Mouse (Mus musculus): ENCODE data around the gene Olfr1360. TPM values are rescaled to one million over a fixed set of nuclear protein-coding genes. Genes with fewer than 3 reads are reported as not detected.

Gene Olfr1360
- total RNA-seq, 2 experiments from 2014 or later = not detected

DNA sequence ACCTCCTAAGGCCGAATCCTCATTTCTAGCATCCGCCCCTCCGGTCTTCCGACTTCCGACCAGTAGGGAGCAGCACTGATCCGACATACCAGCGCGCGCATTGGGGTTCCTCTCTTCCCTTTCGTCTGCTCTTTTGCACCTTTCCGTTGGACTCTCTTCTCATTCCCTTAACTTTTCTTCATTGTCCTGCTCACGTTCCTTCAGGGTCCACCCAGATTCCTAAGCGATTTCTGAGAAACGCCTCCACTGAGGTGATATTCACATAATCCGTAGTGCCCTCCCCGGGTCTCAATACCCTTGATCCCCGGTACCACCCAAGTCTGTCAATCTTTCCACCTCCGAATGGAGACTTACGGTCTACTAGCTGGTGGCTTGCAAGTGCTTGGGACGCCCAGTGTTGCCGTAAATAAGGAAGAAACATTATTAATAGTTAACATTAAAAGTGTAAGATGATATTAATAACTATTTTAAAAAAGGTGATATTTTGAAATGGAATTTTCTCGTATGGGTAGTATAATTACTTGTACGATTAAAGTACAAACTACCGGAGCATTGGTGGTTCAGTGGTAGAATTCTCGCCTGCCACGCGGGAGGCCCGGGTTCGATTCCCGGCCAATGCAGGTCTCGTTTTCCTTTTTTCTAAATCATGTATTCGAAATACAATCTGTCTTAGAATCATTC lies 33.0 kb upstream of the Olfr1360 start:
- DNase-seq (ENCODE audit: low spot score in 2 of 2) = peak; percentile 91 to 93
- intact Hi-C loops (cut with DNase I) = loop anchor here (2.0 to 10.0 kb wide), 7 partner anchors 25 to 1737 kb away; partner anchors contain the start of gene Hist1h4j

GRCm38 (mm10) chr13:21706669-21707068 lies 29.5 kb upstream of the Olfr1360 start:
- no peak for DNase-seq (ENCODE audit: low spot score in 2 of 2)
- intact Hi-C loops (cut with DNase I) = no loop called here

DNA sequence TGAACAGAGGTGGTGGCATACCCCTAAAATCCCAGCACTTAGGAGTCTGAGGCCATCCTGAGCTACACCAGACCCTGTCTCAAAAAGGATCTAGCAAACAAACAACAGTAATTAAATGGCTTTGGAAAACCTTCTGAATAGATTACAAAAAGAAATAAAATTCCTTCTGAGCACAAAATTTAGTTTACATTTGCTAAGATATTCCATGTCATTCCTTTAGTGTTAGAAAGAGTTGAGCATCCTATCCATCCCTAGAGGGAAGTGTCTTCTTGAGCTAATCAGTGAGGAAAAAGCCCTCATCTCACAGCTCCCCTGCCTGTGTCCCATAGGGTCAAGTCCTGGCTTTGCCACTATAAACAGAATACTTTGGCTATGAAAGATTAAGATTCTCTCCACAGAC lies 20.6 kb upstream of the Olfr1360 start, which contains the start of gene Olfr1359:
Gene Olfr1359, plus strand, starts transcription at position 301 of the 400 bp plus-strand sequence.
- intact Hi-C loops (cut with DNase I) = no loop called here
- DNase-seq (ENCODE audit: low spot score in 2 of 2) = no peak

GRCm38 (mm10) chr13:21663286-21663685 lies 13.9 kb downstream of the Olfr1360 start, which contains the start of gene Olfr1361:
Gene Olfr1361, minus strand, starts transcription at chr13:21663386.
- DNase-seq (ENCODE audit: low spot score in 2 of 2) = no peak
- intact Hi-C loops (cut with DNase I) = no loop called here

- no peak for DNase-seq (ENCODE audit: low spot score in 2 of 2)
- intact Hi-C loops (cut with DNase I) = no loop called here
Observed at GRCm38 (mm10) chr13:21642418-21642817, 34.8 kb downstream of the Olfr1360 start, which contains the start of gene Olfr11. Gene Olfr11, minus strand, starts transcription at chr13:21642518.

Small RNA genes lying within 50 kb of the gene (microRNA-seq; reads per million reads assigned to microRNA genes)
- gene Gm44357 = 0 reads per million in 2 experiments
- gene Gm44367 = 0 reads per million in 2 experiments

Other genes with a start within 250 kb of the Olfr1360 start
- gene Pgbd1, start 236.3 kb downstream of the Olfr1360 start, total RNA-seq (2021) = 1 to 10 TPM; 1.5 to 1.7 TPM
- 10 to 100 TPM; 48.3 to 51.3 TPM for gene Zscan26, start 223.7 kb downstream of the Olfr1360 start, total RNA-seq (2021)
- 1 to 10 TPM in 1 of 2 experiments, under 1 TPM in 1; 0.96 to 1.1 TPM for gene Nkapl, start 208.9 kb downstream of the Olfr1360 start, total RNA-seq (2021)
- gene Zkscan4, start 198.5 kb downstream of the Olfr1360 start, total RNA-seq (2021) = 1 to 10 TPM; 5.6 to 6.7 TPM
- not detected for gene Gm10065, start 198.0 kb downstream of the Olfr1360 start, total RNA-seq (2021)
- 10 to 100 TPM; 21.6 to 23.1 TPM for gene AK157302, start 182.2 kb downstream of the Olfr1360 start, total RNA-seq (2021)
- gene Gm11273, start 176.0 kb downstream of the Olfr1360 start, total RNA-seq (2021) = 10 to 100 TPM; 50.0 to 59.4 TPM
- gene Zkscan8, start 146.3 kb downstream of the Olfr1360 start, total RNA-seq (2021) = 10 to 100 TPM; 17.2 to 19.5 TPM
- gene Olfr1366, start 134.6 kb downstream of the Olfr1360 start, total RNA-seq (2021) = not detected
- gene Olfr1535, start 117.5 kb downstream of the Olfr1360 start, total RNA-seq (2021) = not detected
- gene Olfr1364, start 95.6 kb downstream of the Olfr1360 start, total RNA-seq (2021) = not detected
- not detected for gene Olfr1362, start 63.4 kb downstream of the Olfr1360 start, total RNA-seq (2021)
- gene Olfr11, start 34.9 kb downstream of the Olfr1360 start, total RNA-seq (2021) = not detected
- not detected for gene Olfr1361, start 14.0 kb downstream of the Olfr1360 start, total RNA-seq (2021)
- not detected for gene Olfr1359, start 20.7 kb upstream of the Olfr1360 start, total RNA-seq (2021)
- 10 to 100 TPM; 31.3 to 46.4 TPM for gene Hist1h2bl, start 38.7 kb upstream of the Olfr1360 start, total RNA-seq (2021)
- gene Hist1h2ai, start 39.0 kb upstream of the Olfr1360 start, total RNA-seq (2021) = 10 to 100 TPM; 19.5 to 32.4 TPM
- 10 to 100 TPM; 58.0 to 64.8 TPM for gene Hist1h3h, start 40.3 kb upstream of the Olfr1360 start, total RNA-seq (2021)
- gene Hist1h2bm, start 44.6 kb upstream of the Olfr1360 start, total RNA-seq (2021) = 1 to 10 TPM; 3.8 to 4.5 TPM
- gene Hist1h4j, start 57.7 kb upstream of the Olfr1360 start, total RNA-seq (2021) = 10 to 100 TPM; 18.4 to 22.2 TPM
- gene Hist1h4k, start 73.1 kb upstream of the Olfr1360 start, total RNA-seq (2021) = 100 to 1,000 TPM; 333 to 391 TPM
- 10 to 100 TPM; 13.8 TPM for gene Hist1h2ak, start 76.4 kb upstream of the Olfr1360 start, total RNA-seq (2021)
- 1 to 10 TPM; 3.9 to 8.2 TPM for gene Hist1h2bn, start 76.7 kb upstream of the Olfr1360 start, total RNA-seq (2021)
- 10 to 100 TPM in 1 of 2 experiments, 1 to 10 TPM in 1; 5.3 to 10.6 TPM for gene Hist1h1b, start 103.2 kb upstream of the Olfr1360 start, total RNA-seq (2021)
- 10 to 100 TPM; 61.5 to 78.2 TPM for gene Hist1h3i, start 106.0 kb upstream of the Olfr1360 start, total RNA-seq (2021)
- 1 to 10 TPM in 1 of 2 experiments, not detected in 1; 1.1 TPM for gene Hist1h2an, start 109.8 kb upstream of the Olfr1360 start, total RNA-seq (2021)
- gene Hist1h2bp, start 110.1 kb upstream of the Olfr1360 start, total RNA-seq (2021) = 10 to 100 TPM in 1 of 2 experiments, 1 to 10 TPM in 1; 5.8 to 12.1 TPM
- 10 to 100 TPM; 44.4 to 48.2 TPM for gene Hist1h2bq, start 132.8 kb upstream of the Olfr1360 start, total RNA-seq (2021)
- 10 to 100 TPM in 1 of 2 experiments, 1 to 10 TPM in 1; 5.4 to 34.0 TPM for gene Hist1h2ao, start 133.1 kb upstream of the Olfr1360 start, total RNA-seq (2021)
- gene Hist1h4m, start 134.3 kb upstream of the Olfr1360 start, total RNA-seq (2021) = 100 to 1,000 TPM; 222 to 263 TPM
- gene Hist1h4n, start 154.8 kb upstream of the Olfr1360 start, total RNA-seq (2021) = 10 to 100 TPM; 23.9 to 43.9 TPM
- gene Hist1h2ap, start 156.1 kb upstream of the Olfr1360 start, total RNA-seq (2021) = 10 to 100 TPM in 1 of 2 experiments, not detected in 1; 23.4 TPM
- 10 to 100 TPM; 44.1 to 47.5 TPM for gene Hist1h2br, start 156.3 kb upstream of the Olfr1360 start, total RNA-seq (2021)

Measured in left cerebral cortex, postnatal 25 days (tissue).